Mouse (Mus musculus) embryo, embryonic 9.5 days (tissue): ENCODE results near the gene Gimd1.
A peak's percentile ranks its signal among the peaks of the same experiment; 100 is the strongest.

Experiments
- DNase-seq: peaks from one replicate; pipeline ENCODE4 v3.0.0-alpha.2; 2017; ENCODE audit errors: extremely low spot score

The Gimd1 gene

GRCm38 (mm10) chr3:132629601-132630239 lies at the start of gene Gimd1:
Gene Gimd1, plus strand, starts transcription at chr3:132629820.
- DNase-seq, result no peak

DNA sequence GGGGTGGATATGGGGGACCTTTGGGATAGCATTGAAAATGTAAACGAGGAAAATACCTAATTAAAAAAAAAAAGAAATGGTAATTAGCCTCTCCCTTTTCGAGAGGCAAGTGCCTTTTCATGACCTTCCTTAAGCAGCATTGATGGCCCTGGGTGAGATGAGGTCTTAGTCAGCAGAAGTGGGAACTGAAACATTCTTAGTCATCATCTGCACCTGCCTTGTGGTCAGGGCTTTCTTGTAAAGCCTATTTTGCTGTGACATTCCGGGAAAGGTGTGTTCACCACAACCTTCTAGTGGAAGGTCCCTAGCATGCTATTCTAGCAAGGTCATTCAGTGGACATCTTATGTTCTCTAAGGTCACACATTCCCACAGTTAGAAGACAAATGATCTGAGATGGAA lies 48.4 kb upstream of the Gimd1 start:
- no peak for DNase-seq

- DNase-seq, result no peak
These were observed 47.3 kb upstream of the Gimd1 start for GRCm38 (mm10) chr3:132582339-132582738.

GRCm38 (mm10) chr3:132585122-132585972 lies 44.3 kb upstream of the Gimd1 start:
- DNase-seq, result no peak

DNA sequence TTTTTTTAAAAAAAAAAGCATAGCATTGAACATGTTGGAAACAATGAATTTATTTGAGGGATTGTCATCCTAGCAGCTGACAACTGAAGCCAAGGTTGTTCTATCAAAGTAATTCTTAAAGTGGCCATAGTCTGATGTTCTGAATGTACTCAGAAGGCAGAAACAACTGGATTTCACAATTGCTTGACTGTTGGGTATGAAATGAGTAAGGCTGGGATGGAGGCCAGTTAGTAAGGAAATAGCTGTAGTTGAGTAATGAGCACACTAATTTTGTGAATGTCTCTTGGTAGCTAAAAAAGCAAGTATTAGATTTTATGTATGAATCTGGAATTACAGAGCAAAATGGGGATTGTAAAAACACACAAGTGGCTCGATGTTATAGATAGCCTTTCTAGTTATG lies 41.5 kb upstream of the Gimd1 start:
- DNase-seq, result no peak

DNA sequence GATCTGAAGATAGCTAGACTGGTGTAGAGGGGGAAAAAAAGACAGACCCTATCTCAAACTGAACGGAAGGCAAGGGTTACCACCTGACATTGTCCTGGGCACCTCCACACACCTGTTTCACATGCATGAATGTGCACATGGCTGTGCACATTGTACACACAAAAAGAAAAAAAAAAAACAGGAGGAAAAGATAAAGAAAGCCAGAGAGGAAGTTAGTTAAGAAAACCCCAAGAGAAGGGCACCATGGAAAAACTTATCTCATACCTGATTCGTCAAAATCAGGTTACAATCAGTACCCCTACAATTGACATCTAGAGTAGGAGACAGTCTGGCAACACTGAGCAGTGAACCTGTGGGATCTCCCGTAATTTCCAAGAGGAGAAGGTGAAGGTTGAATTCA lies 39.6 kb upstream of the Gimd1 start:
- no peak for DNase-seq

- no peak for DNase-seq
These were observed 39.0 kb upstream of the Gimd1 start for GRCm38 (mm10) chr3:132590604-132591003.

GRCm38 (mm10) chr3:132628741-132629140 lies 879 bp upstream of the Gimd1 start:
- no peak for DNase-seq

DNA sequence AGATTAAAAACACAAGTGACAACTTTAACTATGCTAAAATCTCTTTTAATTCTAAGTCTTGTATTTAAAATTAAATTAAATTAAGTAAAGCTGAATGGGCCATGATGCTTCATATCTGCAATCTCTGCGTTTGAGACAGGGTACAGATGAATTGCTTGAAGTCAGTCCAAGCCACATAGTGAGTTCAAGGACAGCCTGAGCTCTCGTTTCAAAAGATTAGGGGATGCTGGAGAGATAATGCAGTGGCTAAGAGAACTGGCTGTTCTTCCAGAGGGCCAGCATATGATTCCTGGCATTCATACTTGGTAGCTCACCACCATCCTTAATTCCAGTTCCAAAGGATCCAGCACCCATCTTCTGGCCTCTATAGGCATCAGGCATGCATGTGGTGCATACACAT lies 3.6 kb downstream of the Gimd1 start:
- DNase-seq, result no peak

- DNase-seq, result no peak
These were observed 7.5 kb downstream of the Gimd1 start for GRCm38 (mm10) chr3:132637080-132637479.

DNA sequence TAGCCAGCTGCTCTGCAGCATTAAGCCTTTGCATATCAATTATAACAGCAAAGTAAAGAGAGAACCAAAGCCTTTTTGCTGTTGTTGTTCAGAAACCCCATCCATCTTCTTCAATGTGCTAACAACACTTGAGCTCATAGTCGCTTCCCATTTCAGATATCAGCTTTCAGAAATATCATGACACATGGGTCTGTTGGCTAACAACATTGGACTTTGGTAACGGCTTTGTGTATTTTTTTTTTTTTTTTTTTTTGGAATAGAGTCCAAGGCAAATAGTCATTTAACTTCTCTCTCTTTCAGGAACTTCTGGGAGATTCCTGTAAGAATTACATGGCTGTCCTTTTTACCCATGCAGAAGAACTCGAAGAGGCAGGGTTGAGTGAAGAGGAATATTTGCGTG lies 14.5 kb downstream of the Gimd1 start:
- no peak for DNase-seq

- DNase-seq, result no peak
These were observed 17.2 kb downstream of the Gimd1 start for GRCm38 (mm10) chr3:132646814-132647213.

DNA sequence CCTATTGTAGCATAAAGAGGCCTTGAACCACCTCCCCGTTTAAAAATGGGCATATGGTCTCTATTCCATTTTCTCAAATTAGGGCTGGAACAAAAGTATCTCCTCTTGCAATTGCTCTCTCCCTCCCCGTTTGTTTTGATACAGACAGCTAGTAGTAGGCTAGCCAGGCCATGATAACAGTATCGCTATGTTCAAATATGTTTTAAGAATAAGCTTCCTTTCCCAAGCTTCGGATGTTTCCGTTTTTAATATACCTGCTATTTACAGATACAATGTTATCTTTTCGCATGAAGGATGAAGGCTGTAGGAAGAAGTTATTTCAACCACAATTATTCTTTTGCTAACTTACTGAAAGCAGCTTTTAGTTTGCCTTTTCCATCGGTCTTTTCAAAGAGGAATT lies 19.7 kb downstream of the Gimd1 start:
- DNase-seq, result no peak

- no peak for DNase-seq
These were observed 20.6 kb downstream of the Gimd1 start for GRCm38 (mm10) chr3:132650191-132650590.

- no peak for DNase-seq
These were observed 22.2 kb downstream of the Gimd1 start for GRCm38 (mm10) chr3:132651776-132652175.

DNA sequence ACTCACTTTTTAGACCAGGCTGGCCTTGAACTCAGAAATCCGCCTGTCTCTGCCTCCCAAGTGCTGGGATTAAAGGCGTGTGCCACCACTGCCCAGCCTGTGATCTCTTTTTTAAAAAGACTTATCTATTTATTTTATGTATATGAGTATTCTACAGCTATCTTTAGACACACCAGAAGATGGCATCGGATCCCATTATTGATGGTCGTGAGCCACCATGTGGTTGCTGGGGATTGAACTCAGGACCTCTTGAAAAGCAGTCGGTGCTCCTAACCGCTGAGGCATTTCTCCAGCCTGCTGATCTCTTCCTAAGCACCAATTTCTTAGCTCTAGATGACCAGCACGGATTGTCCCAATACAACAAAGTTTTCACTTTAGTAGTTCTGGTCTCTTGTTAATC lies 24.3 kb downstream of the Gimd1 start:
- no peak for DNase-seq

- DNase-seq, result no peak
These were observed 26.3 kb downstream of the Gimd1 start for GRCm38 (mm10) chr3:132655955-132656354.

DNA sequence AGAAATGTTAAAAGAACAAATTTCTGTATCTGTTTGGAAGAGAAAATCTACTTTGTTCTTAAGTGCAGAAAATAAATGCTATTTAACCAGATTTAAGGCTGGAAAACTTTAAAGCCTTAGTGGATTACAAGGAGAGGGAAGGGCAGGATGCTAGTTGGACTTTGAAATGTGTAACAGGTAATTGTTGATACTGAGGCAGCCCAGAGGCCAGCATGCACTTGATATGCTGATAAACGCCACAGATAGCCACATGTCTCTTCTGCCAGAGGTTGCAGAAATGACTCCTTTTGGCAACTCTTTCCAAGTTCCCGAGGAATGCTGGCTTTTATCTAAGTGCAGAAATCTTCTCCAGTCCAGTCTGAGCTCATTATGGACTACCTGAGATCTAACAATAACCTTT lies 47.9 kb downstream of the Gimd1 start:
- no peak for DNase-seq

- peak; percentile 96 for DNase-seq
These were observed 54.0 kb downstream of the Gimd1 start, which contains the start of gene Tbck for GRCm38 (mm10) chr3:132683447-132684230. Gene Tbck, plus strand, starts transcription at chr3:132684144.

DNA sequence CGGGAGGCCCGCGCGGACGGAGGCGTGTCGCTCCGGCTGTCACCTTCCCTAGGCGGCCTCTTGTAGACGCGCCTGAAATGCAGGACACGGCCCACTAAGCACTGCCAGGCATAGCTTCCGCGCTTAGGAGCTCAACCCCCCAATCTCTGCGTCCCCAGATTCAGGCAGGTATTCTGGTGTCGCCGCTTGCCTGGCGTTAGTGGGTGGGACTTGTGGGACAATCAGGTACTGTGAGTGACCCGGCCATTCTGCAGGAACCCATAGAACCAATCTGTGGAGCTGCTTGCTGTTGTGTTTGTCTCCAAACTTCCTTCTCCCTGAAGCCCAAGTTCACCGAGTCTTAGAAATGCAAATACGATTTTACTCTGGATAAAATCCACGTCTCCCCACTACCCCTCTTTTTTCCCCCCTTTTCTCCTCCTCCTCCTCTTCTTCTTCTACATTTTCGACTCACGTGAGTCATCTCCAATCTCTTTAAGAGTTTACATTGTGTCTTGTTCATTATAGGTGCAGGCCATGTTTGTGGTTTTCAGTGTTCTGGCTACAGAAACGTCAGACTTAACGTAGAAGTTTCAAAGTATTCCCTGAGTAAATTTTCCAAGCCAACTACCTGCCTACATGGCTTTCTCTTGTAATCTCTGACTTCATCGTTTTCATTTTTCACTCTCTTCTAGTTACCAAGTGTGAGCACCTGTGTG lies 54.8 kb downstream of the Gimd1 start, which contains the start of gene Aimp1:
TSS of gene Aimp1 (minus strand) at position 140 of the 698 bp plus-strand sequence.
- DNase-seq, result no peak
